Mouse (Mus musculus) 3T3-L1 (cell line): ENCODE measurements around the gene Xk.
A peak's percentile ranks its signal among the peaks of the same experiment; 100 is the strongest.
"Not testable (repeated sequence)": the region's sequence is repeated elsewhere in the genome, so short reads cannot be mapped to it uniquely, and the experiment has no call there.

Source experiments
- DNase-seq: peaks from one replicate; pipeline ENCODE4 v3.0.0-alpha.2; 2015; ENCODE audit warnings: low read depth, low spot score

Xk gene

GRCm38 (mm10) chrX:9316457-9316856 lies 43.9 kb downstream of the Xk start:
- DNase-seq: not testable (repeated sequence)

GRCm38 (mm10) chrX:9327954-9328353 lies 55.4 kb downstream of the Xk start:
- not testable (repeated sequence) for DNase-seq

DNA sequence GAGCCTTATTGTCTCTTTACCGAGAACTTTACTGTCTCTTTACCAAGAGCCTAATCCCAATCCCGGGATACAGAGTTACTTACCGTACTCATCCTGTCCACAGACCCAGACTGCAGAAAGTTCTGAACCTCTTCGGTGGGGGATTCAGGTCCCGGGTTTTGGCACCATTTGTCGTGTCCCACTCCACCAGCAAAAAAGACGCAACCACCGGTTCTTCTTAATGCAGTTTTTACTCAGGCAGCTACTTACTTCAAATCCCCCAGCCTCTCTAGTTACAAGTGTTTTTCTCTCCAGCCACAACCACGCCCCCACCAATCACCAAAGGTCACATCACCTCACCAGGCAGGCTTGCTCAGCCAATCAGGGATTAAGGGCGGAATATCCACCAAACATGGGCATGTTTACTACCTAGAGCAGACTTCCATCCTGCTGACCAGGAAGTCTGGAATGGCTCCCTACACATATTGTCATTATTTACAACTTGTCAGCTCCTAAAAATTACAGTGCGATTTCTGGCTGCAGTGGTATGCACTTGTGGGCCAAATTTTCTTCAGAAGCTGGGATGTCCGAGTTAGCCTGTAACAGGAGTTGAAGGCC lies 59.9 kb downstream of the Xk start:
- peak; percentile 79 for DNase-seq

GRCm38 (mm10) chrX:9333035-9333434 lies 60.5 kb downstream of the Xk start:
- DNase-seq: not testable (repeated sequence)

- DNase-seq: not testable (repeated sequence)
These were observed 62.4 kb downstream of the Xk start for GRCm38 (mm10) chrX:9334996-9335395.

DNA sequence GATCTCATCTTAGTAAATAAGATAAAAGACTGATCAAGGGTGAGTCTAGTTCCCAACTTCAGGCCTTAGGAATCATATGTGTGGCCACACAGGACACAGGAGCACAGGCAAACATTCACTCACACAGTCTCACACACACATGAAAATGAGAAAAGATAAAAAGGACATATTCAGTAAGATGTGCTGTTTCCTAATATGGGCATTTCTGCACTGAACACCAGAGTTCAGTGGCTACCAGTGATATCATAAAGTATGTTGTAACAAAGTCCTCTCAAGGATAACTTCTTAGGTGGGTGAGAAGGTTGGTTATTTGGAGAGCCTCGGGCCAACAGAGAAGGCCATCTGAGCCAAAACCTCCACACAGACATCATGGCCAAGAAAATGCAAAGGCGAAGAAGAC lies 77.8 kb downstream of the Xk start, which contains the start of gene H2al1k:
Gene H2al1k (plus strand): TSS at position 301 of the 400 bp plus-strand sequence.
- not testable (repeated sequence) for DNase-seq
